Mouse (Mus musculus) midbrain, embryonic 13.5 days (tissue): ENCODE measurements around the gene Zfp870. TPM values are rescaled to one million over a fixed set of nuclear protein-coding genes. Genes with fewer than 3 reads are reported as not detected.
"Not testable (repeated sequence)": the region's sequence is repeated elsewhere in the genome, so short reads cannot be mapped to it uniquely, and the experiment has no call there.

Source experiments
- ATAC-seq: fragments of 200-750 bp; cut with Nextera tagmentation; 2 replicates; pipeline ENCODE4 v1.8.0; 2017; ENCODE audit warnings: mild to moderate bottlenecking, moderate TSS enrichment, moderate library complexity
- H3K27ac ChIP-seq: fragments of 300-500 bp; sonication (generic); 2 replicates; pipeline ENCODE4 v1.5.1; 2015; ENCODE audit warnings: inconsistent platforms, mild to moderate bottlenecking, moderate library complexity
- H3K27me3 ChIP-seq: fragments of 300-500 bp; sonication (generic); 2 replicates; pipeline ENCODE4 v1.6.1; 2015; ENCODE audit warnings: mild to moderate bottlenecking, inconsistent platforms
- H3K36me3 ChIP-seq: fragments of 300-500 bp; sonication (generic); 2 replicates; pipeline ENCODE4 v1.6.1; 2015; ENCODE audit warnings: mild to moderate bottlenecking, inconsistent platforms
- H3K4me1 ChIP-seq: fragments of 300-500 bp; sonication (generic); replicated peaks from 2 replicates; pipeline ENCODE4 v1.6.1; 2015; ENCODE audit warnings: inconsistent platforms
- H3K4me2 ChIP-seq: fragments of 300-500 bp; sonication (generic); replicated peaks from 2 replicates; pipeline ENCODE4 v1.6.1; 2015; ENCODE audit warnings: moderate library complexity, mild to moderate bottlenecking, inconsistent platforms
- H3K4me3 ChIP-seq: fragments of 300-500 bp; sonication (generic); replicated peaks from 2 replicates; pipeline ENCODE4 v1.5.1; 2015; ENCODE audit warnings: mild to moderate bottlenecking, inconsistent platforms
- H3K9ac ChIP-seq: fragments of 300-500 bp; sonication (generic); replicated peaks from 2 replicates; pipeline ENCODE4 v1.6.1; 2015; ENCODE audit warnings: mild to moderate bottlenecking, inconsistent platforms
- H3K9me3 ChIP-seq: fragments of 300-500 bp; sonication (generic); 2 replicates; pipeline ENCODE4 v1.6.1; 2016; ENCODE audit warnings: mild to moderate bottlenecking, inconsistent platforms
- WGBS: fragments of 180-500 bp; shearing (Covaris S2); methylation state at CpG from one replicate; pipeline ENCODE4 v1.1.7; 2015; 5-methylcytosine and 5-hydroxymethylcytosine counted together
- polyA plus RNA-seq: library from polyadenylated mRNA; unstranded; fragments of >200 nt; fragmentation: Nextera tagmentation; extraction: Ambion mirVana; gene quantifications from 2 replicates; pipeline ENCODE4 v1.2.1, GENCODE M21; 2015

Gene Zfp870
- polyA plus RNA-seq, 1 experiment from 2014 or later = 8.7 TPM

- Histone ChIP-seq H3K4me3 (no peak overlapping the region), H3K4me1 (no peaks in the 10 kb centered on the region), H3K9me3 (no peaks in the 10 kb centered on the region), H3K27ac (no peak overlapping the region), H3K36me3 (no peaks in the 10 kb centered on the region), H3K27me3 (peaks cover 3% of the 10 kb centered on the region), H3K9ac (no peak overlapping the region), H3K4me2 (no peak overlapping the region)
- 69% methylated on average over 1 of the region's 1 CpGs for WGBS
- no peak for ATAC-seq
Measured at GRCm38 (mm10) chr17:32901751-32902525, 10.5 kb upstream of the Zfp870 start.

DNA sequence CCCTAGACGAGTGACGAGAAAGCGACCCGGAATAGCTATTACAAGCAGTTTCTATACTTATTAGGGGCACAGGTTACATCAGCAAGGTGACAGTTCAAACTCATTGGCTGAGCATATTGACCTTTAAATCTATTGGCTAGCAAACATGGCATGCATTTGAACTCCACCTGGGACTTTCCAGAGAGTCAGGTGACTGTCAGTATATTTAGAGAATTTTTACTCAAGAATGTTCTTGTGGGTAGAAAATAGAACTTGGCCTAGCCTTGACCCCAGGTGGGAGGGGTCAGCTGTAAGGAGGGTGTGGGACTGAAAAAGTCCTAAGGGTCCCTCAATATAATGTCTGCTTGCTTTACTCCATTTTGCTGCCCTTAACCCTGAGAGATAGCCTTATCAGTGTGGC lies 4.0 kb upstream of the Zfp870 start:
- no peak overlapping the region for H3K9ac ChIP-seq
- no peak for ATAC-seq
- no peaks in the 10 kb centered on the region for H3K9me3 ChIP-seq
- no peak overlapping the region for H3K27ac ChIP-seq
- WGBS = 90% methylated on average over 4 of the region's 4 CpGs
- no peak overlapping the region for H3K4me3 ChIP-seq
- no peak overlapping the region for H3K4me2 ChIP-seq
- peaks cover 10% of the 10 kb centered on the region for H3K4me1 ChIP-seq
- H3K27me3 ChIP-seq = no peaks in the 10 kb centered on the region
- H3K36me3 ChIP-seq = no peaks in the 10 kb centered on the region

GRCm38 (mm10) chr17:32893901-32894300 lies 2.5 kb upstream of the Zfp870 start:
- Histone ChIP-seq H3K36me3 (no peaks in the 10 kb centered on the region), H3K4me1 (peaks cover 20% of the 10 kb centered on the region), H3K9ac (no peak overlapping the region), H3K9me3 (no peaks in the 10 kb centered on the region), H3K27ac (no peak overlapping the region), H3K4me2 (no peak overlapping the region), H3K27me3 (no peaks in the 10 kb centered on the region), H3K4me3 (no peak overlapping the region)
- ATAC-seq = no peak
- 90% methylated on average over 3 of the region's 3 CpGs for WGBS

- Histone ChIP-seq H3K4me2 (peak overlapping the region; percentile 81), H3K9me3 (no peaks in the 10 kb centered on the region), H3K4me1 (peaks cover 20% of the 10 kb centered on the region), H3K36me3 (no peaks in the 10 kb centered on the region), H3K27ac (peak overlapping the region; percentile 75), H3K27me3 (no peaks in the 10 kb centered on the region), H3K4me3 (peak overlapping the region; percentile 67), H3K9ac (peak overlapping the region; percentile 85)
- ATAC-seq = no peak
- WGBS = 5% methylated on average over 11 of the region's 11 CpGs
Measured at GRCm38 (mm10) chr17:32890852-32891238, 597 bp downstream of the Zfp870 start.

DNA sequence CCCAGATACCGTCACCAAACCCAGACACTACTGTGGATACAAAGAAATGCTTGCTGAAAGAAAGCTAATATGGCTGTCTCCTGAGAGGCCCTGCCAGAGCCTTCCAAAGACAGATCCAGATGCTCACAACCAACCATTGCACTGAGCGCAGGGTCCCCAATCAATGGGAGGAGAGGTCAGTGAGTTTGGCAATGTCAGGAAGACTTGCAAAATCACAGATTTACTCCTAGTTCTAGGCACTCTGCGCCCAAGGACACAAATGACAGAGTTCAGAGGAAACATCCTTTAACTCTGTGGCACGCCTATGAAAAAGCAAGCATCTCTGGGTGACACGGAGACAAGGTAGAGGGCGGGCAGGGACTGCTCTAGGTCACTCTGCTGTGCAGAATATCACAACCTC lies 1.8 kb downstream of the Zfp870 start:
- Histone ChIP-seq H3K4me2 (peak overlapping the region; percentile 81), H3K27ac (no peak overlapping the region), H3K36me3 (peaks cover 8% of the 10 kb centered on the region; the same call in 1 of the 2 replicates), H3K4me3 (peak overlapping the region; percentile 67; the same call in 1 of the 2 replicates), H3K9me3 (no peaks in the 10 kb centered on the region), H3K4me1 (peaks cover 20% of the 10 kb centered on the region), H3K9ac (no peak overlapping the region), H3K27me3 (no peaks in the 10 kb centered on the region)
- 90% methylated on average over 6 of the region's 6 CpGs for WGBS
- no peak for ATAC-seq

DNA sequence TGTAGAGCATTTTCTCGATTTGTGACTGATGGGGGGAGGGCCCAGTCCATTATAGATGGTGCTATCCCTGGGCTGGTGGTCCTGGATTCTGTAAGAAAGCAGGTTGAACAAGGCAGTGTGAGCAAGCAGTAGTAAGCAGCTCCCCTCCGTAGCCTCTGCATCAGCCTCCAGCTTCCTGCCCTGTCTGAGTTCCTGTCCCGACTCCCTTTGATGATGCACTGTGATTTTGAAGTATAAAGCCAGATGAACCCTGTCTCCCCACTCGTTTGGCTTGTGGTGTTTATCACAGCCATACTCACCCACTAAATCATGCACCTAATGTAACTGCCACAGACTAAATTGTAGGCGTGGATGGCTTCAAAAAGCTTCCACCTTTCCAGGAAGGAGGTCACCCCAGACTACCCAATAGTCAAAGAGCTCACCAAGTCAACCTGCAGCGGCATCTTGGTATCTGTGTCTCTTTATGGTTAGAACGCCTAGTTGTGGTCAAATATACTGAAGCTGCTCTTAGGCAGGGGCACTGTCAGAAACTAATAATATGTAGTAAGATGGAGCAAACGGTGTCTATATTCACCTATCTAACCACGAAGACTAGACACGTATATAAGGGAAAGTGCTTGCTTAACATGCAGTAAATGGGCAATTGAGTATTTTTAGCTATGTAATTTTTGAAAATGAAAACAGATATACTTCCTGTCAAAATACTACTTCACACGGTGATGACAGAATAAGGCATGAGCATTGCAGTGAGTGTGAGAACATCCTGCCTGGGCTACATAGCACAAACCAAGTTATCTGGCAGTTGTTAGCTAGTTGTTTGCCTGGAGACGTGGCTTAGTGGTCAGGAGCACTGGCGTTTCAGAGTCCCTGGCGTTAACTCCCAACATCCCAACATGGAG lies 10.9 kb downstream of the Zfp870 start:
- Histone ChIP-seq H3K4me1 (no peaks in the 10 kb centered on the region), H3K9me3 (no peaks in the 10 kb centered on the region), H3K4me2 (no peak overlapping the region), H3K27me3 (peaks cover 11% of the 10 kb centered on the region; the same call in 1 of the 2 replicates), H3K9ac (no peak overlapping the region), H3K4me3 (no peak overlapping the region), H3K36me3 (peaks cover 65% of the 10 kb centered on the region), H3K27ac (no peak overlapping the region)
- ATAC-seq = no peak
- 94% methylated on average over 14 of the region's 14 CpGs for WGBS

GRCm38 (mm10) chr17:32878773-32879172 lies 12.7 kb downstream of the Zfp870 start:
- Histone ChIP-seq H3K4me2 (no peak overlapping the region), H3K27ac (no peak overlapping the region), H3K4me3 (no peak overlapping the region), H3K9me3 (no peaks in the 10 kb centered on the region), H3K9ac (no peak overlapping the region), H3K27me3 (peaks cover 11% of the 10 kb centered on the region; the same call in 1 of the 2 replicates), H3K36me3 (peaks cover 50% of the 10 kb centered on the region), H3K4me1 (no peaks in the 10 kb centered on the region)
- WGBS = 95% methylated on average over 11 of the region's 11 CpGs
- no peak for ATAC-seq

- WGBS = 15% methylated on average over 22 of the region's 22 CpGs
- no peaks in the 10 kb centered on the region for H3K4me1 ChIP-seq
- ATAC-seq = no peak
- no peak overlapping the region for H3K4me2 ChIP-seq
- H3K9ac ChIP-seq = no peak overlapping the region
- H3K27ac ChIP-seq = no peak overlapping the region
- H3K36me3 ChIP-seq = peaks cover 38% of the 10 kb centered on the region
- peaks cover 11% of the 10 kb centered on the region; the same call in 1 of the 2 replicates for H3K27me3 ChIP-seq
- no peaks in the 10 kb centered on the region for H3K9me3 ChIP-seq
- H3K4me3 ChIP-seq = no peak overlapping the region
Measured at GRCm38 (mm10) chr17:32877471-32878171, 13.8 kb downstream of the Zfp870 start.

GRCm38 (mm10) chr17:32872696-32873095 lies 18.7 kb downstream of the Zfp870 start:
- Histone ChIP-seq H3K4me3 (no peak overlapping the region), H3K9me3 (no peaks in the 10 kb centered on the region), H3K4me1 (no peaks in the 10 kb centered on the region), H3K9ac (no peak overlapping the region), H3K36me3 (no peaks in the 10 kb centered on the region), H3K4me2 (no peak overlapping the region), H3K27me3 (peaks cover 4% of the 10 kb centered on the region; the same call in 1 of the 2 replicates), H3K27ac (no peak overlapping the region)
- 70% methylated on average over 5 of the region's 5 CpGs for WGBS
- ATAC-seq = no peak

DNA sequence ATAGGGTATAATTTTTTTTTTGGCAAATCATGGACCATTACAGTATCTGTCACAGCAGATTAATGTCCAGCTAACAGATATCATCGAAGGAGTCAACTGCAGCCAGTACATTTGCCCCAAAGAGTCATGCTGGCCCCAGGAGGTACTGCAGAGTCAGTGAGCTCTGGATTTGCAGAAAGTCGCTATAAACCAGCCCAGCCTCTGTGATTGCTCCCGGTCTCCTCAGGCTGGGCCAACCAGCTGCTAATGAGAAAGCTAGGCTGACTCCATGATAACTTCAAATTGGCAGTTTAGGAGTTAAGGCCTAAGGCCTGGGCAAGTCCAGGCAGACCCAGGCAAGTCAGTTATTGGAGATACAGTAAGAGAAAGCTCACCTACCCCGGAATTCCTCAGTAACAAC lies 19.4 kb downstream of the Zfp870 start:
- WGBS = 82% methylated on average over 4 of the region's 4 CpGs
- Histone ChIP-seq H3K4me3 (no peak overlapping the region), H3K4me2 (no peak overlapping the region), H3K9me3 (no peaks in the 10 kb centered on the region), H3K36me3 (no peaks in the 10 kb centered on the region), H3K27me3 (no peaks in the 10 kb centered on the region), H3K9ac (no peak overlapping the region), H3K27ac (no peak overlapping the region), H3K4me1 (no peaks in the 10 kb centered on the region)
- no peak for ATAC-seq

DNA sequence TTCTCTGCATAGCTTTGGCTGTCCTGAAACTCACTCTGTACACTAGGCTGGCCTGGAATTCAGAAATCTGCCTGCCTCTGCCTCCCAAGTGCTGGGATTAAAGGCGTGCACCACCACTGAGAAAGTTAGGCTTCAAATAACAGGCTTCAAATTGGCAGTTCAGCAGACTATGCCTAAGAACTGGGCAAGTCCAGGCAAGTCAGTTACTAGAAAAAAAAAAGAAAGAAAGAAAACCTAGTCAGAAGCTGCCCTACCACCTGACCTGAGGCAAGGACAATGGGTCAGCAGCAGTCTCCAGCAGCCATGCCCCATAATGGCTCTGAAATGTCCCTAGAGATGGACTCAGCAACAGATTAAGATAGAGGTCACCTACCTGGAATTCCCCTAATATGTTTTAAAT lies 20.0 kb downstream of the Zfp870 start:
- no peak overlapping the region for H3K9ac ChIP-seq
- ATAC-seq = no peak
- 93% methylated on average over 1 of the region's 1 CpGs for WGBS
- H3K4me3 ChIP-seq = no peak overlapping the region
- H3K9me3 ChIP-seq = no peaks in the 10 kb centered on the region
- H3K27ac ChIP-seq = no peak overlapping the region
- H3K36me3 ChIP-seq = no peaks in the 10 kb centered on the region
- H3K4me2 ChIP-seq = no peak overlapping the region
- no peaks in the 10 kb centered on the region for H3K4me1 ChIP-seq
- H3K27me3 ChIP-seq = no peaks in the 10 kb centered on the region

DNA sequence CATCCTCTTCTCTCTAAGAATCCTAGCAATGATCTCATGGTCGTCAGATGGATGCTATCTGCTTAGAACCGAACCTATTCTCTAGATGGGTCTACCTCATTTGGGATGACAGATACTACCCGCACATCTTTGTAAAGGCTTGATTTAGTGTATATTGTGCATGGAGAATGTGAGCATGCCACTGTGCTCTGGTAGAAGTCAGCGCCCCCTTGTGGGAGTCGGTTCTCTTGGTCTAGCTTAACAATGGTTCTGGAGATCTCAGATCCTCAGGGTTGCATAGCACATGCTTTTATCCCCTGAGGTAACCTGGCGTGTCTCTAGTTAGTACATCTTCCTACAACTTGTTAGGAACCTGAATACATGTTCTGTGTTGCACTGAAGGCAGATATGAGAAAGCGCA lies 24.2 kb downstream of the Zfp870 start:
- H3K36me3 ChIP-seq, H3K4me1 ChIP-seq, ATAC-seq, H3K4me2 ChIP-seq, H3K27ac ChIP-seq, H3K27me3 ChIP-seq, H3K9ac ChIP-seq, H3K4me3 ChIP-seq, H3K9me3 ChIP-seq: not testable (repeated sequence)
- 58% methylated on average over 5 of the region's 7 CpGs for WGBS
